In the genomic region with DNA sequence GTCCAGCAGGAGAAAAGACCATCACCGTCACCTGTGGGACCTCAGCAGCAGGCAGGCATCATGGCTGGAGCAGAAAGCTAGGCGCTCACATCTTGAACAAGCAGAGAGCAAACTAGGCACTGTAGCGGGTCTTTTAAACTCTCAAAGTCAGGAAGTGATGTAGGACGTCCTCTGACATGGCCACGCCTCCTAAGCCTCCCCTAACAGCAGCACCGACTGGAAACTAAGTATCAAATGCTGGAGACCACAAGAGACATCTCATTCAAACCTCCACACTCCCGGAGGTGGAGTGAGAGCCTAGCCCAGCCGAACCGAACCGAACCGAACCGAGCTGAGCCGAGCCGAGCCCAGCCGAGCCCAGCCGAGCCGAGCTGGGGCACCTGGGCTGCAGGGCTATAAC, we compare ENCODE assay signal across 8 mouse cellular contexts. TPM values are rescaled to one million over a fixed set of nuclear protein-coding genes. Genes with fewer than 3 reads are reported as not detected.
A peak's percentile ranks its signal among the peaks of the same experiment; 100 is the strongest.
DNase-seq lines count a peak whose midpoint lies in the region; ATAC-seq and TF ChIP-seq lines count a peak whose summit lies in the region.

No protein-coding gene starts in this region.

- no peak overlapping the region for H3K27ac ChIP-seq in liver, embryonic 11.5 days (ENCODE audit: low read depth, low read length)
- H3K27ac ChIP-seq in liver, postnatal 0 days (ENCODE audit: low read depth), result no peak overlapping the region
- no peak overlapping the region for H3K27ac ChIP-seq in forebrain, embryonic 12.5 days
- no peak overlapping the region for H3K27ac ChIP-seq in limb, embryonic 11.5 days (replicated peaks; ENCODE audit: low read depth, low read length)
- H3K27ac ChIP-seq in small intestine, adult 2 months (ENCODE audit: insufficient read depth, low read depth, low read length), result no peak overlapping the region

- 28% methylated on average over 17 of the region's 17 CpGs for WGBS in liver, embryonic 11.5 days
- WGBS in liver, postnatal 0 days (ENCODE audit: insufficient replicate concordance), result 29% methylated on average over 17 of the region's 17 CpGs
- WGBS in forebrain, embryonic 12.5 days, result 30% methylated on average over 17 of the region's 17 CpGs
- WGBS in limb, embryonic 11.5 days, result 27% methylated on average over 17 of the region's 17 CpGs
- 23% methylated on average over 17 of the region's 17 CpGs for WGBS in small intestine, adult 2 months

- TF ChIP-seq CTCF in liver, postnatal 0 days (IDR thresholded peaks at IDR 0.05; ENCODE audit: low read depth), result no peak
- no peak for TF ChIP-seq CTCF in small intestine, adult 2 months (IDR thresholded peaks at IDR 0.05; ENCODE audit: extremely low read depth, insufficient read length, insufficient replicate concordance, low read depth, low read length)

- H3K4me3 ChIP-seq in liver, embryonic 11.5 days (ENCODE audit: low read depth, low read length), result peak overlapping the region; percentile 31
- H3K4me3 ChIP-seq in liver, postnatal 0 days (ENCODE audit: low read depth, low read length), result no peak overlapping the region
- H3K4me3 ChIP-seq in forebrain, embryonic 12.5 days (replicated peaks), result peak overlapping the region; percentile 20
- H3K4me3 ChIP-seq in limb, embryonic 11.5 days (ENCODE audit: low read depth, low read length), result 0 out of 2 replicates have a peak overlapping the region, but pooled peaks have one; percentile 14
- 0 out of 2 replicates have a peak overlapping the region, but pooled peaks have one; percentile 11 for H3K4me3 ChIP-seq in small intestine, adult 2 months (ENCODE audit: low read depth, low read length)

- no peaks in the 10 kb centered on the region for H3K4me1 ChIP-seq in liver, embryonic 11.5 days (replicated peaks; ENCODE audit: control insufficient read depth, insufficient read depth, low read length)
- H3K4me1 ChIP-seq in liver, postnatal 0 days (ENCODE audit: insufficient read depth), result no peaks in the 10 kb centered on the region
- H3K4me1 ChIP-seq in forebrain, embryonic 12.5 days, result peaks cover 12% of the 10 kb centered on the region; the same call in 1 of the 2 replicates
- no peaks in the 10 kb centered on the region for H3K4me1 ChIP-seq in limb, embryonic 11.5 days (ENCODE audit: control insufficient read depth, insufficient read depth, low read length)
- no peaks in the 10 kb centered on the region for H3K4me1 ChIP-seq in small intestine, adult 2 months (ENCODE audit: control insufficient read depth, insufficient read depth, insufficient read length, low read length)

- no peaks in the 10 kb centered on the region for H3K27me3 ChIP-seq in liver, embryonic 11.5 days (replicated peaks; ENCODE audit: control insufficient read depth, insufficient read depth, low read length)
- no peaks in the 10 kb centered on the region for H3K27me3 ChIP-seq in liver, postnatal 0 days (ENCODE audit: insufficient read depth, low read length)
- peaks cover 8% of the 10 kb centered on the region; the same call in 1 of the 2 replicates for H3K27me3 ChIP-seq in forebrain, embryonic 12.5 days
- H3K27me3 ChIP-seq in limb, embryonic 11.5 days (ENCODE audit: control insufficient read depth, insufficient read depth, low read length), result no peaks in the 10 kb centered on the region
- H3K27me3 ChIP-seq in small intestine, adult 2 months (ENCODE audit: control insufficient read depth, insufficient read depth, low read length), result no peaks in the 10 kb centered on the region

- H3K9me3 ChIP-seq in liver, embryonic 11.5 days (ENCODE audit: control insufficient read depth, low read length), result peaks cover 3% of the 10 kb centered on the region; the same call in 1 of the 2 replicates
- H3K9me3 ChIP-seq in liver, postnatal 0 days (ENCODE audit: low read length), result no peaks in the 10 kb centered on the region
- H3K9me3 ChIP-seq in forebrain, embryonic 12.5 days, result 0 out of 2 replicates have a peak, but pooled peaks cover 2% of the 10 kb centered on the region
- H3K9me3 ChIP-seq in limb, embryonic 11.5 days (ENCODE audit: control insufficient read depth, low read length), result no peaks in the 10 kb centered on the region; the same call in 1 of the 2 replicates

- H3K36me3 ChIP-seq in liver, embryonic 11.5 days (ENCODE audit: control insufficient read depth, insufficient read depth, low read length), result no peaks in the 10 kb centered on the region
- H3K36me3 ChIP-seq in liver, postnatal 0 days (replicated peaks; ENCODE audit: insufficient read depth, low read length), result no peaks in the 10 kb centered on the region
- H3K36me3 ChIP-seq in forebrain, embryonic 12.5 days (replicated peaks), result no peaks in the 10 kb centered on the region
- no peaks in the 10 kb centered on the region for H3K36me3 ChIP-seq in limb, embryonic 11.5 days (ENCODE audit: control insufficient read depth, insufficient read depth, low read length)
- no peaks in the 10 kb centered on the region for H3K36me3 ChIP-seq in small intestine, adult 2 months (ENCODE audit: control insufficient read depth, insufficient read depth, low read length)

- TF ChIP-seq POLR2A in small intestine, adult 2 months (IDR thresholded peaks at IDR 0.05; ENCODE audit: low read depth, low read length), result no peak

- ATAC-seq in liver, embryonic 11.5 days (replicated peaks; ENCODE audit: low FRiP score), result no peak
- no peak for ATAC-seq in liver, postnatal 0 days
- no peak for ATAC-seq in forebrain, embryonic 12.5 days (ENCODE audit: low FRiP score)
- no peak for ATAC-seq in limb, embryonic 11.5 days (ENCODE audit: insufficient number of reproducible peaks, low FRiP score, low TSS enrichment, low read depth)

- no peak for TF ChIP-seq EP300 in liver, postnatal 0 days (IDR thresholded peaks at IDR 0.05; ENCODE audit: low read depth)

- DNase-seq in liver, embryonic 11.5 days (ENCODE audit: low spot score), result no peak
- DNase-seq in liver, postnatal 0 days, result no peak
- no peak for DNase-seq in limb, embryonic 11.5 days (ENCODE audit: low spot score)
- DNase-seq in thymus, postnatal 4 days, result no peak
- no peak for DNase-seq in frontal cortex, adult 2 months (ENCODE audit: extremely low spot score in 1 of 2, low spot score in 1 of 2)
- no peak for DNase-seq in gastrocnemius, adult 8-10 months (ENCODE audit: low spot score in 2 of 2)

- no peak overlapping the region for H3K9ac ChIP-seq in liver, embryonic 11.5 days (ENCODE audit: low read depth, low read length)
- no peak overlapping the region for H3K9ac ChIP-seq in liver, postnatal 0 days (replicated peaks)
- H3K9ac ChIP-seq in forebrain, embryonic 12.5 days, result no peak overlapping the region
- H3K9ac ChIP-seq in limb, embryonic 11.5 days (ENCODE audit: low read length), result no peak overlapping the region

- H3K4me2 ChIP-seq in liver, embryonic 11.5 days, result peak overlapping the region; percentile 43
- H3K4me2 ChIP-seq in liver, postnatal 0 days (ENCODE audit: low read depth, low read length), result no peak overlapping the region
- H3K4me2 ChIP-seq in forebrain, embryonic 12.5 days, result peak overlapping the region; percentile 36
- peak overlapping the region; percentile 24; the same call in 1 of the 2 replicates for H3K4me2 ChIP-seq in limb, embryonic 11.5 days (ENCODE audit: low read depth, severe bottlenecking)

RNA-seq across cellular contexts. Expression of gene Csnk1e, which starts 15.2 kb away (rescaled TPM):
- polyA plus RNA-seq in liver, embryonic 11.5 days (2014; fragmentation: Nextera tagmentation; extraction: Ambion mirVana), result 39.2 and 42.5 TPM in 2 replicates
- 7.5 and 8.9 TPM in 2 replicates for polyA plus RNA-seq in liver, postnatal 0 days (2015; fragmentation: Nextera tagmentation; extraction: Ambion mirVana)
- 245 and 267 TPM in 2 replicates for polyA plus RNA-seq in forebrain, embryonic 12.5 days (2016; fragmentation: Nextera tagmentation; extraction: Ambion mirVana)
- 149 and 156 TPM in 2 replicates for polyA plus RNA-seq in limb, embryonic 11.5 days (2014; fragmentation: Nextera tagmentation; extraction: Ambion mirVana)
- polyA plus RNA-seq in small intestine, adult 2 months (2012; rRNA removed), result 14.7 and 25.9 TPM in 2 replicates
- polyA plus RNA-seq in frontal cortex, adult 2 months (2012; rRNA removed), result 195 and 198 TPM in 2 replicates
- 10 to 100 TPM; 54.1 to 61.3 (median 59.2) TPM for total RNA-seq in gastrocnemius, adult 8-10 months (2022)

RNA-seq across cellular contexts. Expression of gene Kcnj4, which starts 34.5 kb away (rescaled TPM):
- not detected in 2 replicates for polyA plus RNA-seq in liver, embryonic 11.5 days (2014; fragmentation: Nextera tagmentation; extraction: Ambion mirVana)
- not detected in 2 replicates for polyA plus RNA-seq in liver, postnatal 0 days (2015; fragmentation: Nextera tagmentation; extraction: Ambion mirVana)
- polyA plus RNA-seq in forebrain, embryonic 12.5 days (2016; fragmentation: Nextera tagmentation; extraction: Ambion mirVana), result not detected in 2 replicates
- polyA plus RNA-seq in limb, embryonic 11.5 days (2014; fragmentation: Nextera tagmentation; extraction: Ambion mirVana), result not detected in 2 replicates
- polyA plus RNA-seq in small intestine, adult 2 months (2012; rRNA removed), result not detected in 2 replicates
- polyA plus RNA-seq in frontal cortex, adult 2 months (2012; rRNA removed), result 169 and 176 TPM in 2 replicates
- under 1 TPM in 1 of 4 experiments, not detected in 3; 0.19 TPM for total RNA-seq in gastrocnemius, adult 8-10 months (2022)

RNA-seq across cellular contexts. Expression of gene Kdelr3, which starts 45.6 kb away (rescaled TPM):
- 9.0 and 10.8 TPM in 2 replicates for polyA plus RNA-seq in liver, embryonic 11.5 days (2014; fragmentation: Nextera tagmentation; extraction: Ambion mirVana)
- polyA plus RNA-seq in liver, postnatal 0 days (2015; fragmentation: Nextera tagmentation; extraction: Ambion mirVana), result 3.4 and 3.5 TPM in 2 replicates
- 12.8 and 15.3 TPM in 2 replicates for polyA plus RNA-seq in forebrain, embryonic 12.5 days (2016; fragmentation: Nextera tagmentation; extraction: Ambion mirVana)
- 11.4 and 12.8 TPM in 2 replicates for polyA plus RNA-seq in limb, embryonic 11.5 days (2014; fragmentation: Nextera tagmentation; extraction: Ambion mirVana)
- polyA plus RNA-seq in small intestine, adult 2 months (2012; rRNA removed), result 9.0 and 10.5 TPM in 2 replicates
- polyA plus RNA-seq in frontal cortex, adult 2 months (2012; rRNA removed), result 1.6 TPM in 2 replicates
- 1 to 10 TPM in 2 of 4 experiments, under 1 TPM in 2; 0.80 to 1.2 (median 1.0) TPM for total RNA-seq in gastrocnemius, adult 8-10 months (2022)

Comparison
In these comparisons a context has a peak if more than half of its experiments do, and no peak if none do; other contexts are left out.
1. RNA of gene Kcnj4, which starts 34.5 kb away (polyA plus RNA-seq): 169 to 176 TPM in frontal cortex, adult 2 months; not detected in liver, embryonic 11.5 days, not detected in limb, embryonic 11.5 days, not detected in liver, postnatal 0 days, not detected in forebrain, embryonic 12.5 days and not detected in small intestine, adult 2 months; every median in the first group is over 100 times any median in the second.